Mouse (Mus musculus) CD4-positive naive resting alpha-beta T cell, adult 76 days (primary cell): ENCODE measurements around the gene Nacad. TPM values are rescaled to one million over a fixed set of nuclear protein-coding genes. Genes with fewer than 3 reads are reported as not detected.

Experiments used
- total RNA-seq: library from RNA; stranded (reverse); gene quantifications from one replicate; pipeline ENCODE4 v1.2.4, GENCODE M21; 2023

Gene Nacad
- total RNA-seq = not detected

GRCm38 (mm10) chr11:6605491-6606399 is at the start of gene Nacad:
Gene Nacad (minus strand): TSS chr11:6606053.

GRCm38 (mm10) chr11:6638537-6638936 is 32.7 kb upstream of the Nacad start, which contains the start of gene Wap:
Gene Wap (minus strand): TSS chr11:6638637.

GRCm38 (mm10) chr11:6625478-6626387 is 19.9 kb upstream of the Nacad start, which contains the start of gene Tbrg4:
Gene Tbrg4 (minus strand): TSS chr11:6626067.

Other genes with a start within 250 kb of the Nacad start
- gene Zmiz2, start 217.0 kb downstream of the Nacad start, total RNA-seq = 103 TPM
- gene Ppia, start 190.6 kb downstream of the Nacad start, total RNA-seq = 1,175 TPM
- 54.9 TPM for gene H2afv, start 161.6 kb downstream of the Nacad start, total RNA-seq
- gene Purb, start 130.1 kb downstream of the Nacad start, total RNA-seq = 73.8 TPM
- 161 TPM for gene Myo1g, start 85.1 kb downstream of the Nacad start, total RNA-seq
- 300 TPM for gene Ccm2, start 59.2 kb downstream of the Nacad start, total RNA-seq
- 138 TPM for gene Tbrg4, start 20.0 kb upstream of the Nacad start, total RNA-seq
- not detected for gene Wap, start 32.6 kb upstream of the Nacad start, total RNA-seq
- gene Ramp3, start 52.5 kb upstream of the Nacad start, total RNA-seq = 45.9 TPM
- gene Gm11983, start 231.6 kb upstream of the Nacad start, total RNA-seq = not detected